Mouse (Mus musculus) kidney, postnatal 0 days (tissue): Measurements from ENCODE around the gene Tcte2. TPM values are rescaled to one million over a fixed set of nuclear protein-coding genes. Genes with fewer than 3 reads are reported as not detected.

Experiments used
- ATAC-seq: fragments of 200-750 bp; cut with Nextera tagmentation; replicated peaks from 2 replicates; pipeline ENCODE4 v1.8.0; 2017; ENCODE audit warnings: low read depth, moderate number of reproducible peaks, moderate TSS enrichment, moderate library complexity; ENCODE audit not compliant: low FRiP score
- DNase-seq: peaks from one replicate; pipeline ENCODE4 v3.0.0-alpha.2; 2016; ENCODE audit warnings: low spot score
- H3K27ac ChIP-seq: fragments of 300-500 bp; sonication (generic); 2 replicates; pipeline ENCODE4 v1.5.1; 2014; ENCODE audit warnings: mild to moderate bottlenecking
- H3K27me3 ChIP-seq: fragments of 300-500 bp; sonication (generic); 2 replicates; pipeline ENCODE4 v1.6.1; 2014; ENCODE audit warnings: low read length, mixed read lengths; ENCODE audit not compliant: insufficient read depth
- H3K36me3 ChIP-seq: fragments of 300-500 bp; sonication (generic); 2 replicates; pipeline ENCODE4 v1.6.1; 2014; ENCODE audit warnings: low read length, mixed read lengths; ENCODE audit not compliant: insufficient read depth
- H3K4me1 ChIP-seq: fragments of 300-500 bp; sonication (generic); replicated peaks from 2 replicates; pipeline ENCODE4 v1.6.1; 2014; ENCODE audit warnings: antibody characterized with exemption, low read length, mixed read lengths; ENCODE audit not compliant: insufficient read depth
- H3K4me2 ChIP-seq: fragments of 300-500 bp; sonication (generic); 2 replicates; pipeline ENCODE4 v1.6.1; 2014; ENCODE audit warnings: mild to moderate bottlenecking, low read length, moderate library complexity, mixed read lengths
- H3K4me3 ChIP-seq: fragments of 300-500 bp; sonication (generic); replicated peaks from 2 replicates; pipeline ENCODE4 v1.5.1; 2014; ENCODE audit warnings: low read depth, low read length
- H3K9ac ChIP-seq: fragments of 300-500 bp; sonication (generic); 2 replicates; pipeline ENCODE4 v1.6.1; 2014; ENCODE audit warnings: low read depth, low read length
- H3K9me3 ChIP-seq: fragments of 300-500 bp; sonication (generic); replicated peaks from 2 replicates; pipeline ENCODE4 v1.6.1; 2016; ENCODE audit warnings: low read length, inconsistent platforms, mixed read lengths
- CTCF ChIP-seq: IDR thresholded peaks from 2 replicates; pipeline ENCODE4 v1.5.1; 2016; ENCODE audit warnings: antibody characterized with exemption, low read depth, mild to moderate bottlenecking, moderate library complexity
- WGBS: fragments of 180-500 bp; shearing (Covaris S2); extraction: QIAGEN DNeasy Blood & Tissue Kit; methylation state at CpG from one replicate; pipeline ENCODE4 v1.1.7; 2014; 5-methylcytosine and 5-hydroxymethylcytosine counted together
- polyA plus RNA-seq: library from polyadenylated mRNA; unstranded; fragments of >200 nt; fragmentation: Nextera tagmentation; extraction: Ambion mirVana; gene quantifications from 2 replicates; pipeline ENCODE4 v1.2.1, GENCODE M21; 2015

Tcte2 gene
- polyA plus RNA-seq, 1 experiment from 2014 or later: 4.1 TPM

GRCm38 (mm10) chr17:13665731-13666130, 95.9 kb downstream of the Tcte2 start:
- Histone ChIP-seq H3K27ac (no peak overlapping the region), H3K36me3 (no peaks in the 10 kb centered on the region), H3K4me1 (0 out of 2 replicates have a peak, but pooled peaks cover 10% of the 10 kb centered on the region), H3K27me3 (no peaks in the 10 kb centered on the region), H3K9ac (no peak overlapping the region), H3K4me3 (no peak overlapping the region), H3K9me3 (no peaks in the 10 kb centered on the region), H3K4me2 (no peak overlapping the region)
- TF ChIP-seq CTCF: no peak
- 69% methylated on average over 1 of the region's 1 CpGs for WGBS
- no peak for ATAC-seq
- no peak for DNase-seq

GRCm38 (mm10) chr17:13663386-13664166, 98.0 kb downstream of the Tcte2 start:
- Histone ChIP-seq H3K9ac (no peak overlapping the region), H3K4me3 (no peak overlapping the region), H3K4me2 (no peak overlapping the region), H3K9me3 (no peaks in the 10 kb centered on the region), H3K4me1 (0 out of 2 replicates have a peak, but pooled peaks cover 6% of the 10 kb centered on the region), H3K27ac (no peak overlapping the region), H3K27me3 (no peaks in the 10 kb centered on the region), H3K36me3 (no peaks in the 10 kb centered on the region)
- ATAC-seq: no peak
- no peak for TF ChIP-seq CTCF
- 86% methylated on average over 13 of the region's 13 CpGs for WGBS
- DNase-seq: no peak

Other genes with a start within 250 kb of the Tcte2 start
- gene Afdn, start 1.3 kb downstream of the Tcte2 start, polyA plus RNA-seq: 96.4 and 102 TPM in 2 replicates
- gene Gm7168, start 186.5 kb upstream of the Tcte2 start, polyA plus RNA-seq: not detected in 2 replicates
- gene Gm7356, start 241.9 kb upstream of the Tcte2 start, polyA plus RNA-seq: not detected in 2 replicates